Mouse (Mus musculus): ENCODE measurements around the gene Dip2c. TPM values are rescaled to one million over a fixed set of nuclear protein-coding genes. Genes with fewer than 3 reads are reported as not detected.
A peak's percentile ranks its signal among the peaks of the same experiment; 100 is the strongest.

The Dip2c gene
- polyA plus RNA-seq, 1 experiment from 2014 or later: 0.83 TPM

GRCm38 (mm10) chr13:9454426-9455177 lies 178.3 kb downstream of the Dip2c start:
- H3K36me3 ChIP-seq (replicated peaks; ENCODE audit: insufficient read depth, low read length): no peaks in the 10 kb centered on the region
- H3K27ac ChIP-seq (ENCODE audit: low read depth): no peak overlapping the region
- TF ChIP-seq EP300 (IDR thresholded peaks at IDR 0.05; ENCODE audit: low read depth): no peak
- no peak for TF ChIP-seq CTCF (IDR thresholded peaks at IDR 0.05; ENCODE audit: low read depth)
- WGBS (ENCODE audit: insufficient replicate concordance): 61% methylated on average over 4 of the region's 4 CpGs
- ATAC-seq: peak; percentile 27; the same call in 1 of the 2 replicates
- H3K4me3 ChIP-seq (ENCODE audit: low read depth, low read length): no peak overlapping the region
- H3K9me3 ChIP-seq (ENCODE audit: low read length): no peaks in the 10 kb centered on the region
- no peak overlapping the region for H3K9ac ChIP-seq (replicated peaks)
- no peaks in the 10 kb centered on the region; the same call in 1 of the 2 replicates for H3K4me1 ChIP-seq (ENCODE audit: insufficient read depth)
- no peaks in the 10 kb centered on the region for H3K27me3 ChIP-seq (ENCODE audit: insufficient read depth, low read length)
- no peak for DNase-seq
- no peak overlapping the region for H3K4me2 ChIP-seq (ENCODE audit: low read depth, low read length)

GRCm38 (mm10) chr13:9455979-9456378 lies 179.7 kb downstream of the Dip2c start:
- no peak for DNase-seq

GRCm38 (mm10) chr13:9457420-9458308 lies 181.3 kb downstream of the Dip2c start:
- Histone ChIP-seq H3K27ac (ENCODE audit: low read depth) (no peak overlapping the region), H3K9ac (replicated peaks) (no peak overlapping the region), H3K4me3 (ENCODE audit: low read depth, low read length) (no peak overlapping the region), H3K4me2 (ENCODE audit: low read depth, low read length) (no peak overlapping the region), H3K9me3 (ENCODE audit: low read length) (no peaks in the 10 kb centered on the region), H3K4me1 (ENCODE audit: insufficient read depth) (no peaks in the 10 kb centered on the region; the same call in 1 of the 2 replicates), H3K36me3 (replicated peaks; ENCODE audit: insufficient read depth, low read length) (no peaks in the 10 kb centered on the region), H3K27me3 (ENCODE audit: insufficient read depth, low read length) (no peaks in the 10 kb centered on the region)
- TF ChIP-seq EP300 (IDR thresholded peaks at IDR 0.05; ENCODE audit: low read depth) (no peak), CTCF (IDR thresholded peaks at IDR 0.05; ENCODE audit: low read depth) (no peak)
- no peak for DNase-seq
- 75% methylated on average over 8 of the region's 8 CpGs for WGBS (ENCODE audit: insufficient replicate concordance)
- no peak for ATAC-seq

More at GRCm38 (mm10) chr13:9455979-9456378, 179.7 kb downstream of the Dip2c start:
- no peaks in the 10 kb centered on the region; the same call in 1 of the 2 replicates for H3K4me1 ChIP-seq (ENCODE audit: insufficient read depth)
- TF ChIP-seq CTCF (IDR thresholded peaks at IDR 0.05; ENCODE audit: low read depth) (no peak), EP300 (IDR thresholded peaks at IDR 0.05; ENCODE audit: low read depth) (no peak)
- 60% methylated on average over 1 of the region's 1 CpGs for WGBS (ENCODE audit: insufficient replicate concordance)
- no peak for ATAC-seq
- H3K27me3 ChIP-seq (ENCODE audit: insufficient read depth, low read length): no peaks in the 10 kb centered on the region
- no peak overlapping the region for H3K9ac ChIP-seq (replicated peaks)
- no peaks in the 10 kb centered on the region for H3K36me3 ChIP-seq (replicated peaks; ENCODE audit: insufficient read depth, low read length)
- H3K27ac ChIP-seq (ENCODE audit: low read depth): no peak overlapping the region
- no peaks in the 10 kb centered on the region for H3K9me3 ChIP-seq (ENCODE audit: low read length)
- H3K4me2 ChIP-seq (ENCODE audit: low read depth, low read length): no peak overlapping the region
- no peak overlapping the region for H3K4me3 ChIP-seq (ENCODE audit: low read depth, low read length)

- no peaks in the 10 kb centered on the region for H3K4me1 ChIP-seq (ENCODE audit: insufficient read depth)
- ATAC-seq: no peak
- 71% methylated on average over 3 of the region's 3 CpGs for WGBS (ENCODE audit: insufficient replicate concordance)
- H3K27me3 ChIP-seq (ENCODE audit: insufficient read depth, low read length): no peaks in the 10 kb centered on the region
- no peak for TF ChIP-seq CTCF (IDR thresholded peaks at IDR 0.05; ENCODE audit: low read depth)
- TF ChIP-seq EP300 (IDR thresholded peaks at IDR 0.05; ENCODE audit: low read depth): no peak
- H3K9me3 ChIP-seq (ENCODE audit: low read length): no peaks in the 10 kb centered on the region
- H3K9ac ChIP-seq (replicated peaks): no peak overlapping the region
- no peak for DNase-seq
- H3K27ac ChIP-seq (ENCODE audit: low read depth): no peak overlapping the region
- no peaks in the 10 kb centered on the region for H3K36me3 ChIP-seq (replicated peaks; ENCODE audit: insufficient read depth, low read length)
- no peak overlapping the region for H3K4me2 ChIP-seq (ENCODE audit: low read depth, low read length)
- H3K4me3 ChIP-seq (ENCODE audit: low read depth, low read length): no peak overlapping the region
Measured at GRCm38 (mm10) chr13:9464457-9464856, 188.1 kb downstream of the Dip2c start.

GRCm38 (mm10) chr13:9467216-9467615 lies 190.9 kb downstream of the Dip2c start:
- WGBS (ENCODE audit: insufficient replicate concordance): 17% methylated on average over 1 of the region's 1 CpGs
- ATAC-seq (no peak), DNase-seq (peak; percentile 45)
- Histone ChIP-seq H3K27ac (ENCODE audit: low read depth) (no peak overlapping the region), H3K27me3 (ENCODE audit: insufficient read depth, low read length) (no peaks in the 10 kb centered on the region), H3K9me3 (ENCODE audit: low read length) (no peaks in the 10 kb centered on the region), H3K4me1 (ENCODE audit: insufficient read depth) (no peaks in the 10 kb centered on the region), H3K36me3 (replicated peaks; ENCODE audit: insufficient read depth, low read length) (no peaks in the 10 kb centered on the region), H3K4me2 (ENCODE audit: low read depth, low read length) (no peak overlapping the region), H3K4me3 (ENCODE audit: low read depth, low read length) (no peak overlapping the region), H3K9ac (replicated peaks) (no peak overlapping the region)
- TF ChIP-seq CTCF (IDR thresholded peaks at IDR 0.05; ENCODE audit: low read depth) (peak; percentile 85), EP300 (IDR thresholded peaks at IDR 0.05; ENCODE audit: low read depth) (no peak)

- Histone ChIP-seq H3K4me1 (ENCODE audit: insufficient read depth) (no peaks in the 10 kb centered on the region), H3K4me3 (ENCODE audit: low read depth, low read length) (no peak overlapping the region), H3K4me2 (ENCODE audit: low read depth, low read length) (no peak overlapping the region), H3K9me3 (ENCODE audit: low read length) (no peaks in the 10 kb centered on the region), H3K27me3 (ENCODE audit: insufficient read depth, low read length) (no peaks in the 10 kb centered on the region), H3K36me3 (replicated peaks; ENCODE audit: insufficient read depth, low read length) (no peaks in the 10 kb centered on the region), H3K27ac (ENCODE audit: low read depth) (no peak overlapping the region), H3K9ac (replicated peaks) (no peak overlapping the region)
- 72% methylated on average over 1 of the region's 1 CpGs for WGBS (ENCODE audit: insufficient replicate concordance)
- no peak for TF ChIP-seq CTCF (IDR thresholded peaks at IDR 0.05; ENCODE audit: low read depth)
- no peak for TF ChIP-seq EP300 (IDR thresholded peaks at IDR 0.05; ENCODE audit: low read depth)
- DNase-seq (no peak), ATAC-seq (no peak)
Measured at GRCm38 (mm10) chr13:9473383-9473782, 197.1 kb downstream of the Dip2c start.
